Mouse (Mus musculus) induced T-regulatory cell, adult 2 months (primary cell): ENCODE data around the gene Bcas1.
A peak's percentile ranks its signal among the peaks of the same experiment; 100 is the strongest.

Source experiments
- DNase-seq: peaks from one replicate; pipeline ENCODE4 v3.0.0-alpha.2; 2012; ENCODE audit warnings: low read depth

The Bcas1 gene

DNA sequence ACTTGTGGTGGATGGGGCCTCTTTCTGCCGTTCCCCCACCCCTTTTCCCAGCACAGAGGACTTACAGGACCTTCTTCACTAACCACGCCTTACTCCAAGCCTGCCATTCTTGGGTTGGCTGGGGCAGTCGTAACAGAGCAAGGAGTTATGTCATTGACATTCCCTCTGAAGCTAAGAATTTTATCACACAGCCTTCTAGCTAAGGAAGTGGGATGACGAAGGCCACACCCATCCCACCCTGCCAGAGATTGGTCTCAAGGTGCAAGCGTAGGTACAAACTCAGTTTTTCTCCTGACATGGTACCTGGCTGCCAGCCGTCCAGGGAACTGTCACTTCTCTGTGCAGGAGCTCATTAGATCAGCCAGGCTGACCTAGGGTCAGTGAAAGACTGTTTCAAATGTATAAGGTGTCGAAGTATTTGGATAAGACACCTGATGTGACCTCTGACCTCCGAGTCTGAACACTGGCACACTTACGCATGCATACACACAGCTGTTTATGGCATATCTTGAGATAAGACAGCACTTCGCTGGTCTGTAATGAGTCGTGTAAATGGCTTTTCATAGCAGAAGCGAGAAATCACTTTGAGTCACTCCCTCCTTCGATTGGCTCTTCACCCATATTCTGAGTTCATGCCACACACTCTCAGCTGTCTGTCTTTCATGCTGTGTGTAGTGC, 117.2 kb downstream of the Bcas1 start:
- no peak for DNase-seq

- DNase-seq = no peak
These were observed 118.7 kb downstream of the Bcas1 start for GRCm38 (mm10) chr2:170308966-170309365.

- no peak for DNase-seq
These were observed 119.4 kb downstream of the Bcas1 start for GRCm38 (mm10) chr2:170308033-170308820.

DNA sequence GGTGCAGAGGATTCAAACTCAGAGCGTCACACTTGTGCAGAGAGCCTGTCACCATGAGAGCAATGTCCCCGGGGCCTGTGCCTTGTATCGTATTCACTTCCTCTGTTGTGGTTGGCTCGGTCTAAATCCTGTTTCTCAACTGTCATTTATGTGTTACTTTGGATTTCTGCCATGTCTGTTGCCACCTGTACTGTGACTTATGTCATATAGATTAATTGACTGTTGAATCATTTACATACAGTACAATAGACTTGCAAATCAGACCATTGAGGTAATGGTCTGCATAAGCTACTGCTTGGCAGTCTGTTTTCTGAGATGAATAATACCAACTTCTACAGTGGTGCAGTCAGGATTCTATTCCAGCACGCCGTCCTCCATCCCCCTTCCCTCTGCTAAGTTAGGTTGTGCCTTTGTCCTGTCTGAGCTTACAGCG, 120.0 kb downstream of the Bcas1 start:
- DNase-seq = peak; percentile 31

- peak; percentile 19 for DNase-seq
These were observed 120.9 kb downstream of the Bcas1 start for GRCm38 (mm10) chr2:170306637-170307320.

DNA sequence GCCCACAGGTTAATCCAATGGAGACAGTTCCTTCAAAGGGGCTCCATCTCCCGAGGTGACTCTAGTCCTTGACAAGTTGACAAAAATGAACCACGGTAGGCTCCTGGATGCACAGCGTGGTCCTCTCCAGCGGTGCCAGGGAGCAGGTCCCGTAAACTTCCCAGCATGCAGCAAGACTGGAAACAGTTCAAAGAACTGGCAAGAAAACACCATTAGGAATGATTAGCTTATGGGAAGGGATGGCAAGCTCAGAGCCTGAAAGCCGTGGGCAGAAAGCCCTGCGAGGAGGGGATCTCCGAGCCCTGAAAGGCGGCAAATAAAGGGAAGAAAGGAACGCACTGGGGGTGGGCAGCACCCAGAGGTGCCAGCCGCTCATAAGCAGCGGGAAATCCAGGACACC, 122.9 kb downstream of the Bcas1 start:
- DNase-seq = no peak

DNA sequence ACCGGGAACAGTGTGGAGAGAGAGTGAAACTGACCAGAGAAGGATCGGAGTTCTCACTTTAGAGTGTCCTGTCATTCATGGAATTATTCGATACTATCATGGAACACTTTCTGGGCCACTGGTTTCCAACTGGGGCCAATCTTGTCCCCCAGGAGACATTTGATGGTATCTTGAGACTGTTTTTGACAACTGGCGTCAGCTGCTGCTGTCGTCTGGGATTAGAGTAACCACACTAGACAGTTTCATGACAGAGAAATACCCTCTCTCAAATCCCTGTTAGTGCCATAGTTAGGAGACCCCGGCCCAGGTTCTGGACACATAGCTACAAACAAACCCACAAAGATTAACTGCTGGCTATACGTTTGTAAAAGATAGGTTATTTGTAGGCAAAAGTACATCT, 124.0 kb downstream of the Bcas1 start:
- DNase-seq = no peak

- no peak for DNase-seq
These were observed 124.8 kb downstream of the Bcas1 start for GRCm38 (mm10) chr2:170302825-170303224.
